Mouse (Mus musculus): ENCODE data around the gene Foxp2.

GRCm38 (mm10) chr6:15378261-15378660 is 477.1 kb downstream of the Foxp2 start:
- TF ChIP-seq CTCF (IDR thresholded peaks at IDR 0.05), result no peak
- no peak for TF ChIP-seq POLR2A (IDR thresholded peaks at IDR 0.05; ENCODE audit: insufficient read depth, low read depth, low read length)
